ENCODE assay signal across 10 mouse cellular contexts in genomic region chr9:73337045-73337740, GRCm38 (mm10).
DNase-seq lines count a peak whose midpoint lies in the region; TF ChIP-seq lines count a peak whose summit lies in the region.
"Had no signal": no experiment of that assay in that cellular context is flagged by ENCODE, and none has a peak within 500 bp of the region (broad histone marks: within the 10 kb centered on the region; RNA-seq: fewer than 3 reads in every experiment).

No protein-coding gene starts in this region.

- DNase-seq in heart, adult 8-10 months (ENCODE audit: low spot score): peak; percentile 7
- DNase-seq in heart, postnatal 25 days (ENCODE audit: low spot score): no peak
- peak; percentile 4 for DNase-seq in layer of hippocampus, adult 9-11 months
- DNase-seq in layer of hippocampus, postnatal 25 days (ENCODE audit: extremely low spot score in 1 of 2, low spot score in 1 of 2): no peak
- DNase-seq in lung, postnatal 25 days (ENCODE audit: low spot score): peak; percentile 44
- no peak for DNase-seq in cerebellum, postnatal 36 days
- DNase-seq: lung, embryonic 14.5 days had no signal

- peak overlapping the region; percentile 81 for H3K27ac ChIP-seq in cortical plate, adult 2 months (ENCODE audit: insufficient read depth, low read length)
- H3K27ac ChIP-seq: embryonic facial prominence, embryonic 12.5 days; neural tube, embryonic 12.5 days had no signal

- intact Hi-C loops in heart, postnatal 25 days (cut with DNase I): no loop called here

- no peak for TF ChIP-seq POLR2A in cortical plate, adult 2 months (IDR thresholded peaks at IDR 0.05; ENCODE audit: extremely low read depth, insufficient read depth, low read length)

- H3K4me1 ChIP-seq in cortical plate, adult 2 months (ENCODE audit: control insufficient read depth, insufficient read depth, low read length): no peaks in the 10 kb centered on the region; the same call in 1 of the 2 replicates
- H3K4me1 ChIP-seq: embryonic facial prominence, embryonic 12.5 days; neural tube, embryonic 12.5 days had no signal

- no peak overlapping the region for H3K4me3 ChIP-seq in cortical plate, adult 2 months (ENCODE audit: insufficient read depth, low read length)
- H3K4me3 ChIP-seq: embryonic facial prominence, embryonic 12.5 days; neural tube, embryonic 12.5 days had no signal

- TF ChIP-seq CTCF in cortical plate, adult 2 months (IDR thresholded peaks at IDR 0.05; ENCODE audit: extremely low read depth, insufficient read depth, low read length): no peak

Comparison
In these comparisons a context has a peak if more than half of its experiments do, and no peak if none do; other contexts are left out.
1. DNase-seq: peak in heart, adult 8-10 months (single experiment), layer of hippocampus, adult 9-11 months (single experiment) and lung, postnatal 25 days (single experiment); none in heart, postnatal 25 days (single experiment), layer of hippocampus, postnatal 25 days (0 of 2) and cerebellum, postnatal 36 days (0 of 2).